Mouse (Mus musculus) CH12.LX (cell line): ENCODE data around the gene Gstm1.

Experiments
- CTCF ChIP-seq, 2 experiments: IDR thresholded peaks in 1 of 2; conservative IDR thresholded peaks in 1 of 2; 2 replicates each; pipeline ENCODE4 v1.5.1; 2011 to 2012; ENCODE audit warnings: low read depth in 2 of 2, low read length in 2 of 2, improper control_type of control experiment in 1 of 2, inconsistent platforms in 1 of 2, mild to moderate bottlenecking in 1 of 2, moderate library complexity in 1 of 2
- JUND ChIP-seq: conservative IDR thresholded peaks from 2 replicates; pipeline ENCODE4 v1.6.1; 2011; ENCODE audit warnings: low read depth, low read length, improper control_type of control experiment
- POLR2A ChIP-seq: IDR thresholded peaks from 2 replicates; pipeline ENCODE4 v1.6.1; 2011; ENCODE audit warnings: low read depth, mild to moderate bottlenecking, improper control_type of control experiment, low read length

- TF ChIP-seq POLR2A: no peak
- no peak for TF ChIP-seq CTCF (conservative IDR thresholded peaks at IDR 0.05 in 1 of 2, IDR thresholded peaks at IDR 0.05 in 1 of 2; ENCODE audit: low read depth in 2 of 2, low read length in 2 of 2)
- no peak for TF ChIP-seq JUND
Measured at GRCm38 (mm10) chr3:107983771-107984170, 34.0 kb downstream of the Gstm1 start.
